Mouse (Mus musculus) C2C12 (cell line): ENCODE results near the gene Aanat. TPM values are rescaled to one million over a fixed set of nuclear protein-coding genes. Genes with fewer than 3 reads are reported as not detected.

Experiments used
- H3K27me3 ChIP-seq: one replicate; pipeline ENCODE4 v1.6.1; 2011; ENCODE audit not compliant: control insufficient read depth, insufficient read depth, insufficient read length
- H3K36me3 ChIP-seq: one replicate; pipeline ENCODE4 v1.6.1; 2011; ENCODE audit not compliant: control insufficient read depth, insufficient read depth
- H3K4me3 ChIP-seq: one replicate; pipeline ENCODE4 v1.5.1; 2011; ENCODE audit warnings: mild to moderate bottlenecking, control low read depth; ENCODE audit not compliant: poor library complexity, insufficient read depth, severe bottlenecking
- H3K79me2 ChIP-seq: one replicate; pipeline ENCODE4 v1.6.1; 2011; ENCODE audit not compliant: control insufficient read depth, insufficient read depth
- H3K79me3 ChIP-seq: one replicate; pipeline ENCODE4 v1.6.1; 2011; ENCODE audit warnings: low read depth, control low read depth
- H3ac ChIP-seq: one replicate; pipeline ENCODE3; 2011; ENCODE audit warnings: low read depth; ENCODE audit not compliant: control insufficient read depth, insufficient read length
- CEBPB ChIP-seq: IDR thresholded peaks from one replicate; pipeline ENCODE4 v1.6.1; 2011; ENCODE audit warnings: low read depth, mild to moderate bottlenecking, control low read depth, moderate library complexity
- CTCF ChIP-seq: IDR thresholded peaks from one replicate; pipeline ENCODE4 v1.5.1; 2011; ENCODE audit not compliant: control insufficient read depth, insufficient read depth, insufficient read length
- FOSL1 ChIP-seq: IDR thresholded peaks from one replicate; pipeline ENCODE4 v1.8.0; 2011; ENCODE audit warnings: mild to moderate bottlenecking, low read length; ENCODE audit not compliant: poor library complexity, insufficient read depth, severe bottlenecking
- MAX ChIP-seq: IDR thresholded peaks from one replicate; pipeline ENCODE4 v1.6.1; 2011; ENCODE audit warnings: mild to moderate bottlenecking, control low read depth
- MYOD1 ChIP-seq: IDR thresholded peaks from one replicate; pipeline ENCODE4 v1.6.1; 2011; ENCODE audit warnings: low read depth; ENCODE audit not compliant: control insufficient read depth, insufficient read length
- MYOG ChIP-seq: IDR thresholded peaks from one replicate; pipeline ENCODE4 v1.6.1; 2011; ENCODE audit not compliant: control insufficient read depth, insufficient read length; ENCODE audit errors: extremely low read depth
- USF1 ChIP-seq: IDR thresholded peaks from one replicate; pipeline ENCODE4 v1.6.1; 2011; ENCODE audit warnings: low read depth, mild to moderate bottlenecking, control low read depth, moderate library complexity
- polyA plus RNA-seq: library from polyadenylated mRNA; unstranded; fragments of >200 nt; fragmentation: generic; extraction: Trizol; gene quantifications from one replicate; pipeline ENCODE4 v1.2.1, GENCODE M21; 2012; ENCODE audit warnings: missing spikeins

Gene Aanat
- polyA plus RNA-seq, 1 experiment, result not detected

DNA sequence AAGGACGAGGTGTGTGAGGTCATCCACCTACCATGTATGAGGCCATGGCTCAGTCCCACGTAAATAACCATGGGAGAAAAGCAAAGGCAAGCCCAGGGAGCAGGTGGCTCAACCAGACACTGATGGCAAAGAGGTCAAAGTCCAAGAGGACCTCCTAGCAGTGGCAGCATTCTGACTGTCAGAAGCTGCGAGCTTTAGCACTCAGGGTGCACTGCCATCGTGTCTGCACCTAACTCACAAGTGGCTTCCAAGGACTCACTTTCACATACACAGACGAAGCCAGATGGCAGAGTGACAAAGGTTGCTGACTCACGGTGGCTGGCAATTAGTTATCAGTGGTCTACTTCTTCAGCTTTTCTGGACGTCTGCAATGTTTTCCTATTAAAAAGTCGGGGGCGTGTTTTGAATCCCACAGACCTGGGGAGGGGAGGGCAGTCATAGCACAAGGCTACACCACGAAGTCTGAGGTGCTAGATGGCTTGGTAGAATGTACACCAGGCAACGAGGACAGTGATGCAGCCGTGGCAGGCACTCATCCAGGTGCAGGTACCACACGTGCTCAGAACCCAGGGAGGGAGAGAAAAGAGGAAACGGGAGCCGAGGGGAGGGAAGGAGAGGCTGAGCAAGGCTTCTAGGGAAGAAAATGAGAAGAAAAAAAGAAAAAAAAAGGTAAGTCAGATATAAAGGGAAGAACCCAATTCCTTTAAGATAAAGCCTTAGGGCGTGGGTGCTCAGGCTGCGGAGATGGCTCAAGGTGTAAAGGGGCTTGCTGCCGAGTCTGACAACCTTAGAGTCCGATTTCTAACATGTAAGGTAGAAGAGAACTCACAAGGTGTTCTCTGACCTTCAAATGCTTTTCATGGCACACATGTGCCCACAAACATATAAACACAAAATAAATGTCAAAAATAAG, 14.2 kb upstream of the Aanat start:
- no peaks in the 10 kb centered on the region for H3K27me3 ChIP-seq
- H3ac ChIP-seq, result no peak overlapping the region
- H3K79me2 ChIP-seq, result peaks cover 99% of the 10 kb centered on the region
- peaks cover 6% of the 10 kb centered on the region for H3K36me3 ChIP-seq
- peaks cover 80% of the 10 kb centered on the region for H3K79me3 ChIP-seq
- TF ChIP-seq USF1 (no peak), FOSL1 (no peak)
- no peak overlapping the region for H3K4me3 ChIP-seq

DNA sequence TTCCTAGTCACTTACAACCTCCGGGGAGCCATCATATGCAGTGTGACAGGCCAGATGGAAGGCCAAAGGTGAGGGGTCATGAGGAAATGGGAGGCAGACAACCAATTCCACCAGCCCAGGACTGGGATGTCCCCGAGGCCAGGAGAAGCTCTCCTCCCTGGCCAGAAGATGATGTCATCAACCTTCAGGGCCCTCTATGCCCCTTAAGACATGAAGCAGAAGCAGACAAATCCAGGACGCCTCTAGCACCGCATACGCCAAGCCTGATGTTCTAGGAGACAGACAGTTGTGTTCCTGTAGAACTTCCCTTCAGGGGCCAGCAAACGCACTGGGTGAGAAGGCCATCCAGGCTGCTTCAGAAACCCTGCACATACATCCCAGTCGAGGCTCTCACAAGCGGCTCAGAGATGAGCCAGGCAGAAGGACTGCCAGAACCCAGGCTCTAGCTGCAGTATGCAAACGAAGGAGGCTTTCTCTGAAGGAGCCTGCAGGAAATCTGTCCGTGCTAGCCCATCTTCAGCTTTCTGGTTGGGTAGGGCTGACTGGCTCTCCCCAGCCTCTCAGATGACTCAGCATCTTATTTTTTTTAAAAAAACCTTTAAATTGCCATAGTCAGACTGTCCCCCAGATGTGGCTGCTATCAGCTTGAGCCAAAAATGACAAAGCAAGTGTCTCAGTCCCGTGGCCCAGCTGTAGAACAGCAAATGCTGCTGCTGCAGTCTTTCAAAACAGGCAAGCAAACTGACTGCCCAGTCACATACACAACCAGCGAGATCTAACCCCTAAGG, 13.3 kb upstream of the Aanat start:
- TF ChIP-seq CEBPB (no peak), USF1 (no peak), FOSL1 (no peak), MAX (peak; percentile 17)
- Histone ChIP-seq H3K27me3 (no peaks in the 10 kb centered on the region), H3K79me3 (peaks cover 86% of the 10 kb centered on the region), H3K4me3 (no peak overlapping the region), H3K79me2 (peaks cover 99% of the 10 kb centered on the region), H3K36me3 (peaks cover 6% of the 10 kb centered on the region), H3ac (peak overlapping the region; percentile 26)

GRCm38 (mm10) chr11:116574486-116574885, 11.7 kb upstream of the Aanat start:
- Histone ChIP-seq H3K36me3 (peaks cover 10% of the 10 kb centered on the region), H3K79me2 (peaks cover 100% of the 10 kb centered on the region), H3K4me3 (no peak overlapping the region), H3ac (no peak overlapping the region), H3K79me3 (peaks cover 93% of the 10 kb centered on the region), H3K27me3 (no peaks in the 10 kb centered on the region)
- TF ChIP-seq FOSL1, result no peak
- TF ChIP-seq CEBPB, result no peak
- TF ChIP-seq CTCF, result no peak
- no peak for TF ChIP-seq MAX
- no peak for TF ChIP-seq MYOG
- no peak for TF ChIP-seq MYOD1
- TF ChIP-seq USF1, result no peak

DNA sequence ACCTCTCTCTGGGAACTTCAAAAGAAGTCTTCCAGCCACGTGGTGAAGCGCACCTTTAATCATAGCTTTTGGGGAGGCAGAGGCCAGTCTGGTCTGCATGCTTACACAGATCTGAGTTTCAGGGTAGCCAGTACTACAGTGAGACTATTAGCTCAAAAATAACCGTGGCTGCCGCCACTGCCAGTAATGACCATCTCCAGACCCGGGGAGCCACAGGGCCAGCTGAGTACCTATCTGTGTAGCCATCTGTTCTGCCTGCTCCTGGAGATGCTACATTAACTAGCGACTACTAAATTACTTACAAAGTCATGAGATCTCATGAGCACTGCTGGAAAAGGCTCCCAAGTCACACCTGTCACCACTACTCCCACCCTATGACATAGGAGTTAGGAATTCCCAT, 11.2 kb upstream of the Aanat start:
- H3K4me3 ChIP-seq, result no peak overlapping the region
- no peak overlapping the region for H3ac ChIP-seq
- peaks cover 92% of the 10 kb centered on the region for H3K79me3 ChIP-seq
- H3K27me3 ChIP-seq, result no peaks in the 10 kb centered on the region
- H3K79me2 ChIP-seq, result peaks cover 100% of the 10 kb centered on the region
- H3K36me3 ChIP-seq, result peaks cover 10% of the 10 kb centered on the region
- TF ChIP-seq MYOD1 (peak; percentile 11), MAX (no peak)

DNA sequence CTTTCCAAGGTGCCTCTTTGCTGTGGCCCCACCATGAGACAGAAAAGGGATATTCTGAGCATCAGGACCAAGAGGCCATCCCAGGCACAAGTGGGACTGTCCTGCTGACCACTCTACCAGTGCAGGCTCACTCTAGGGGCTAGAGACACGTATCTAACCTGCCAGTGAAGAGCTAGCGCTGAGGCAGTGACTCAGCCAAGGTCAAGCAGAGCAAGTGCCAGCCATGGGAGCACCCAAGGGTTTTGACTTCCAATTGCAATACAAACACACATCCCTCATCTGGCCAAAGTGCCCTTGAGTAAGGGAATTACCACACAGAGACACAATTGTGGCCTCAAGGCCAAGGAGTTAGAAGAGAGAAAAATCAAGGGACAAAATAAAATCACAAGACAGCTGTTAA, 10.8 kb upstream of the Aanat start:
- TF ChIP-seq MYOD1 (no peak), CEBPB (no peak), FOSL1 (no peak), MAX (no peak), MYOG (no peak), CTCF (no peak), USF1 (no peak)
- peaks cover 100% of the 10 kb centered on the region for H3K79me2 ChIP-seq

GRCm38 (mm10) chr11:116579280-116579679, 7.0 kb upstream of the Aanat start:
- Histone ChIP-seq H3K79me2 (peaks cover 70% of the 10 kb centered on the region), H3K4me3 (no peak overlapping the region), H3K36me3 (peaks cover 4% of the 10 kb centered on the region), H3ac (no peak overlapping the region), H3K79me3 (peaks cover 62% of the 10 kb centered on the region), H3K27me3 (no peaks in the 10 kb centered on the region)
- no peak for TF ChIP-seq FOSL1
- no peak for TF ChIP-seq CEBPB
- no peak for TF ChIP-seq MYOG
- no peak for TF ChIP-seq CTCF
- TF ChIP-seq MAX, result no peak
- TF ChIP-seq USF1, result no peak
- no peak for TF ChIP-seq MYOD1

More for the DNA sequence above, 10.8 kb upstream of the Aanat start:
- H3ac ChIP-seq, result no peak overlapping the region
- H3K27me3 ChIP-seq, result no peaks in the 10 kb centered on the region
- H3K36me3 ChIP-seq, result peaks cover 10% of the 10 kb centered on the region
- peaks cover 93% of the 10 kb centered on the region for H3K79me3 ChIP-seq
- no peak overlapping the region for H3K4me3 ChIP-seq
